Mouse (Mus musculus) brain, embryonic 14.5 days (tissue): ENCODE results near the gene Vmn1r201.

Experiments
- CTCF ChIP-seq: fragments of 200-500 bp; IDR thresholded peaks from 2 replicates; pipeline ENCODE4 v1.5.1; 2012; ENCODE audit warnings: inconsistent platforms, mild to moderate bottlenecking, moderate library complexity, borderline replicate concordance; ENCODE audit not compliant: insufficient read depth, insufficient read length; ENCODE audit errors: extremely low read depth
- POLR2A ChIP-seq: fragments of 200-500 bp; IDR thresholded peaks from 2 replicates; pipeline ENCODE4 v1.6.1; 2012; ENCODE audit warnings: mild to moderate bottlenecking, inconsistent platforms, borderline replicate concordance; ENCODE audit not compliant: poor library complexity, insufficient read depth, insufficient read length, severe bottlenecking; ENCODE audit errors: extremely low read depth

DNA sequence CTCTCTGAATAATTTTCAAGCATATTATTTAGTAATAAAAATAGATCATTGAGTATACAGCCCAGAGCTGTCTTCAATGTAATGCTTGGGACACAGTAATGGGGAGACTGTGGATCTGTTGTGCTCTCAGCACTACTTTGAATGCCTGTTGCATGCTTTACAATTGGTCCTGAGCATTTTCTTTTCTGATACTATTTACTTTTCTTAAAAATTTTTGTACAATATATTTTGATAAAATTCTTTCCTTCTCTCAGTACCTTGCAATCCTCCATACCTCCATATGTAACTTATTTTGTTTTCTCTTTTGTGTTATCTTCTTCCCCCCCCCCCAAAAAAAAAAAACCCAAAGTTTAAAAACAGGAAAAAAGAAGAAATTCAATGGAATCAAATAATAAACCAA lies 33.6 kb downstream of the Vmn1r201 start, which contains the start of gene Vmn1r202:
- TF ChIP-seq CTCF: no peak
- no peak for TF ChIP-seq POLR2A
